Mouse (Mus musculus) brain, embryonic 14.5 days (tissue): ENCODE measurements around the gene Foxl2.

Experiments
- CTCF ChIP-seq: fragments of 200-500 bp; IDR thresholded peaks from 2 replicates; pipeline ENCODE4 v1.5.1; 2012; ENCODE audit warnings: inconsistent platforms, mild to moderate bottlenecking, moderate library complexity, borderline replicate concordance; ENCODE audit not compliant: insufficient read depth, insufficient read length; ENCODE audit errors: extremely low read depth
- POLR2A ChIP-seq: fragments of 200-500 bp; IDR thresholded peaks from 2 replicates; pipeline ENCODE4 v1.6.1; 2012; ENCODE audit warnings: mild to moderate bottlenecking, inconsistent platforms, borderline replicate concordance; ENCODE audit not compliant: poor library complexity, insufficient read depth, insufficient read length, severe bottlenecking; ENCODE audit errors: extremely low read depth

- TF ChIP-seq CTCF (peak; percentile 71), POLR2A (no peak)
These were observed 10.0 kb downstream of the Foxl2 start for GRCm38 (mm10) chr9:98965084-98965483.
